ENCODE assay signal across 8 mouse cellular contexts in genomic region chr4:62659861-62660553, GRCm38 (mm10).
DNase-seq lines count a peak whose midpoint lies in the region; ATAC-seq and TF ChIP-seq lines count a peak whose summit lies in the region.
"Had no signal": no experiment of that assay in that cellular context is flagged by ENCODE, and none has a peak within 500 bp of the region (broad histone marks: within the 10 kb centered on the region; RNA-seq: fewer than 3 reads in every experiment).

No protein-coding gene starts in this region.

- H3K4me1 ChIP-seq in liver, embryonic 11.5 days (replicated peaks; ENCODE audit: control insufficient read depth, insufficient read depth, low read length) = peaks cover 28% of the 10 kb centered on the region
- H3K4me1 ChIP-seq in liver, postnatal 0 days (ENCODE audit: insufficient read depth) = peaks cover 19% of the 10 kb centered on the region
- peaks cover 7% of the 10 kb centered on the region; the same call in 1 of the 2 replicates for H3K4me1 ChIP-seq in embryonic fibroblast, embryonic 13.5 days (ENCODE audit: control insufficient read depth, insufficient read depth, low read length)
- H3K4me1 ChIP-seq in limb, embryonic 10.5 days = peaks cover 65% of the 10 kb centered on the region
- H3K4me1 ChIP-seq in stomach, embryonic 14.5 days (ENCODE audit: control insufficient read depth, insufficient read depth, low read length) = peaks cover 45% of the 10 kb centered on the region

- no peaks in the 10 kb centered on the region for H3K9me3 ChIP-seq in liver, embryonic 11.5 days (ENCODE audit: control insufficient read depth, low read length)
- no peaks in the 10 kb centered on the region for H3K9me3 ChIP-seq in liver, postnatal 0 days (ENCODE audit: low read length)
- no peaks in the 10 kb centered on the region for H3K9me3 ChIP-seq in limb, embryonic 10.5 days (replicated peaks)
- H3K9me3 ChIP-seq in stomach, embryonic 14.5 days (ENCODE audit: control insufficient read depth, low read depth, low read length) = no peaks in the 10 kb centered on the region

- TF ChIP-seq CTCF in liver, postnatal 0 days (IDR thresholded peaks at IDR 0.05; ENCODE audit: low read depth) = no peak
- TF ChIP-seq CTCF in embryonic fibroblast, embryonic 13.5 days (IDR thresholded peaks at IDR 0.05; ENCODE audit: borderline replicate concordance, insufficient read depth, low read length) = no peak

- H3K27ac ChIP-seq in liver, embryonic 11.5 days (ENCODE audit: low read depth, low read length) = peak overlapping the region; percentile 62; the same call in 1 of the 2 replicates
- no peak overlapping the region for H3K27ac ChIP-seq in liver, postnatal 0 days (ENCODE audit: low read depth)
- peak overlapping the region; percentile 21 for H3K27ac ChIP-seq in embryonic fibroblast, embryonic 13.5 days (ENCODE audit: insufficient read depth, low read length)
- H3K27ac ChIP-seq in limb, embryonic 10.5 days = peak overlapping the region; percentile 91
- H3K27ac ChIP-seq in stomach, embryonic 14.5 days (ENCODE audit: low read length) = peak overlapping the region; percentile 91

- WGBS in liver, embryonic 11.5 days = 44% methylated on average over 14 of the region's 14 CpGs
- 68% methylated on average over 14 of the region's 14 CpGs for WGBS in liver, postnatal 0 days (ENCODE audit: insufficient replicate concordance)
- 13% methylated on average over 14 of the region's 14 CpGs for WGBS in limb, embryonic 10.5 days
- WGBS in stomach, embryonic 14.5 days = 17% methylated on average over 14 of the region's 14 CpGs

- no peak overlapping the region for H3K4me3 ChIP-seq in liver, embryonic 11.5 days (ENCODE audit: low read depth, low read length)
- H3K4me3 ChIP-seq in liver, postnatal 0 days (ENCODE audit: low read depth, low read length) = no peak overlapping the region
- no peak overlapping the region for H3K4me3 ChIP-seq in embryonic fibroblast, embryonic 13.5 days (ENCODE audit: insufficient read depth, low read length)
- peak overlapping the region; percentile 39 for H3K4me3 ChIP-seq in limb, embryonic 10.5 days
- no peak overlapping the region for H3K4me3 ChIP-seq in stomach, embryonic 14.5 days (ENCODE audit: low read depth, low read length)

- no peak overlapping the region for H3K4me2 ChIP-seq in liver, embryonic 11.5 days
- no peak overlapping the region for H3K4me2 ChIP-seq in liver, postnatal 0 days (ENCODE audit: low read depth, low read length)
- H3K4me2 ChIP-seq in stomach, embryonic 14.5 days (replicated peaks; ENCODE audit: low read depth, low read length) = no peak overlapping the region

- no peak for TF ChIP-seq POLR2A in embryonic fibroblast, embryonic 13.5 days (IDR thresholded peaks at IDR 0.05; ENCODE audit: low read depth, low read length)

- no peak overlapping the region for H3K9ac ChIP-seq in liver, embryonic 11.5 days (ENCODE audit: low read depth, low read length)
- no peak overlapping the region for H3K9ac ChIP-seq in liver, postnatal 0 days (replicated peaks)
- H3K9ac ChIP-seq in stomach, embryonic 14.5 days (replicated peaks; ENCODE audit: low read depth, low read length) = no peak overlapping the region

- no peak for ATAC-seq in liver, embryonic 11.5 days (replicated peaks; ENCODE audit: low FRiP score)
- no peak for ATAC-seq in liver, postnatal 0 days
- peak; percentile 8; the same call in 1 of the 2 replicates for ATAC-seq in stomach, embryonic 14.5 days (ENCODE audit: insufficient number of reproducible peaks, insufficient read depth, low FRiP score, low read depth)
- ATAC-seq in erythroid progenitor cell, adult 5-6 weeks (replicated peaks; ENCODE audit: low FRiP score, poor library complexity, severe bottlenecking) = no peak

- DNase-seq in liver, embryonic 11.5 days (ENCODE audit: low spot score) = no peak
- no peak for DNase-seq in liver, postnatal 0 days
- DNase-seq in limb, embryonic 10.5 days (ENCODE audit: low spot score) = peak; percentile 59
- DNase-seq in layer of hippocampus, postnatal 14 days (ENCODE audit: low spot score in 2 of 2) = no peak
- DNase-seq: cerebellum, postnatal 14 days had no signal

- TF ChIP-seq EP300 in liver, postnatal 0 days (IDR thresholded peaks at IDR 0.05; ENCODE audit: low read depth) = no peak

- H3K36me3 ChIP-seq in liver, embryonic 11.5 days (ENCODE audit: control insufficient read depth, insufficient read depth, low read length) = no peaks in the 10 kb centered on the region
- H3K36me3 ChIP-seq in liver, postnatal 0 days (replicated peaks; ENCODE audit: insufficient read depth, low read length) = no peaks in the 10 kb centered on the region
- H3K36me3 ChIP-seq in limb, embryonic 10.5 days = no peaks in the 10 kb centered on the region
- H3K36me3 ChIP-seq in stomach, embryonic 14.5 days (ENCODE audit: control insufficient read depth, insufficient read depth, low read length) = no peaks in the 10 kb centered on the region

- no peaks in the 10 kb centered on the region for H3K27me3 ChIP-seq in liver, embryonic 11.5 days (replicated peaks; ENCODE audit: control insufficient read depth, insufficient read depth, low read length)
- no peaks in the 10 kb centered on the region for H3K27me3 ChIP-seq in liver, postnatal 0 days (ENCODE audit: insufficient read depth, low read length)
- peaks cover 4% of the 10 kb centered on the region; the same call in 1 of the 2 replicates for H3K27me3 ChIP-seq in limb, embryonic 10.5 days (ENCODE audit: low read depth, poor library complexity, severe bottlenecking)
- H3K27me3 ChIP-seq in stomach, embryonic 14.5 days (ENCODE audit: control insufficient read depth, insufficient read depth, low read length) = no peaks in the 10 kb centered on the region
